Mouse (Mus musculus): ENCODE measurements at regions not wholly inside any gene's neighbourhood (a gene's known extent, or its start where the extent isn't known, plus 50 kb on each side); places are given as distances from the start of the nearest gene placed in this dataset.
A peak's percentile ranks its signal among the peaks of the same experiment; 100 is the strongest.

DNA sequence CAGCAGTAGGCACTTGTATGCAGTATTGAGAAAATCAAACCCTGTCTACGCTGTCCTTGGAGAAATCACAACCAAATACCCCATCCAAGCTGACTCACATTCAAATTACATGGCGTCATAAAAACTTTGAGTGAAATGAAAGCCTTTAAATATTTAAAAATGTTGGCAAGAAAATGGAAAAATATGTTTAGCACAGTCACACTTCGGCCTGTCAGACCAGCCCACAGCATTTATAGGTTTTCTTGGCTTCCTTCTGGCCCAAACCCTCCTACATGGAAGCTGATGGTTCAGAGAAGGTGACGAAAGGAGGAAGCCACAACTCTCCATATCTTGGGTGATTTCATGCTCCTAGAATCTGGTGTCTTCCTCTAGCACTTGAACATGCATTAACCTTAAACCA lies 240.9 kb upstream of the Gm5148 start:
- Histone ChIP-seq H3K27me3 (ENCODE audit: insufficient read depth, low read length) (no peaks in the 10 kb centered on the region), H3K9ac (replicated peaks) (no peak overlapping the region), H3K36me3 (replicated peaks; ENCODE audit: insufficient read depth, low read length) (no peaks in the 10 kb centered on the region), H3K4me2 (ENCODE audit: low read depth, low read length) (no peak overlapping the region), H3K4me1 (ENCODE audit: insufficient read depth) (peaks cover 3% of the 10 kb centered on the region; the same call in 1 of the 2 replicates), H3K27ac (ENCODE audit: low read depth) (no peak overlapping the region), H3K4me3 (ENCODE audit: low read depth, low read length) (no peak overlapping the region), H3K9me3 (ENCODE audit: low read length) (no peaks in the 10 kb centered on the region)
- DNase-seq (no peak), ATAC-seq (no peak)
- 66% methylated on average over 4 of the region's 4 CpGs for WGBS (ENCODE audit: insufficient replicate concordance)
- TF ChIP-seq EP300 (IDR thresholded peaks at IDR 0.05; ENCODE audit: low read depth): no peak
- TF ChIP-seq CTCF (IDR thresholded peaks at IDR 0.05; ENCODE audit: low read depth): no peak

DNA sequence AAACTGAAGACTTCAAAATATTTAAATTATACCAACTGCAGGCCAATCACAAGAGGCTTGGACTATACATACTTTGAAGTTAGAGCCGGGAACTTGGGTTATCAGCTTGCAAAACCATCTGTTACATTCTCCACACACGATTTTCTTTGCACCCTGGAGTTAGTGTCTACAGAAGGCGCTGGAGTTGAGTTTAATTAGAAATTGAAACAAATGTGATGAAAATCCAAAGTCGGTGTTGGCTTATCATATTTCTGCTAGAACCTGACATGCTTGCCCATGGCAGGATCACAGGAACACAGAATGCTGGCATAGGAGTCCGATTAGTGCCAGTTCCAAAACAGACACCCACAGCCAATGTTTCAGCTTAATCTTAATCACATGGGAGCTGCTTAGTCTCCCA lies 239.8 kb upstream of the Gm5148 start:
- H3K4me3 ChIP-seq (ENCODE audit: low read depth, low read length): no peak overlapping the region
- no peak overlapping the region for H3K9ac ChIP-seq (replicated peaks)
- H3K4me1 ChIP-seq (ENCODE audit: insufficient read depth): peaks cover 3% of the 10 kb centered on the region; the same call in 1 of the 2 replicates
- no peak overlapping the region for H3K4me2 ChIP-seq (ENCODE audit: low read depth, low read length)
- TF ChIP-seq CTCF (IDR thresholded peaks at IDR 0.05; ENCODE audit: low read depth) (no peak), EP300 (IDR thresholded peaks at IDR 0.05; ENCODE audit: low read depth) (no peak)
- no peak overlapping the region for H3K27ac ChIP-seq (ENCODE audit: low read depth)
- no peaks in the 10 kb centered on the region for H3K36me3 ChIP-seq (replicated peaks; ENCODE audit: insufficient read depth, low read length)
- H3K27me3 ChIP-seq (ENCODE audit: insufficient read depth, low read length): no peaks in the 10 kb centered on the region
- WGBS (ENCODE audit: insufficient replicate concordance): 75% methylated on average over 5 of the region's 5 CpGs
- H3K9me3 ChIP-seq (ENCODE audit: low read length): no peaks in the 10 kb centered on the region
- DNase-seq (no peak), ATAC-seq (no peak)

DNA sequence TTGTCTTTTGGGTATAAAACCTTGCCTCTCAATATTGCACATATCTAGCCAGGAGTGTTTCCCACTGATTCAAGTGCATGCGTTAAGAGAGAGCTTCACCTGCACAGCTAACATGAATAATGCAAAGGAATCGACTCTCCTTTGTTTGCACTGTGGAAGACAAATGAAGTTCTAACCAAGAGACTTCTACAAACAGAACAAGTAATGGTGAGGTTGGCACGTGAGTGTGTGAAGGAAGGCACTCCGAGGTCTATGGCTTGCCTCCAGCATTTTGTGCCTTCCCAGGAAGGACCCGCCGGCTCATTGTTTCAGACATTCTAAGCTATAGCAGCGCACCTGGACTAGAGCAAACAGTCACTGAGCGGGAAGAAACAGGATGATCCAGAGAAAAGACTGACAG lies 238.5 kb upstream of the Gm5148 start:
- WGBS (ENCODE audit: insufficient replicate concordance): 64% methylated on average over 8 of the region's 8 CpGs

DNA sequence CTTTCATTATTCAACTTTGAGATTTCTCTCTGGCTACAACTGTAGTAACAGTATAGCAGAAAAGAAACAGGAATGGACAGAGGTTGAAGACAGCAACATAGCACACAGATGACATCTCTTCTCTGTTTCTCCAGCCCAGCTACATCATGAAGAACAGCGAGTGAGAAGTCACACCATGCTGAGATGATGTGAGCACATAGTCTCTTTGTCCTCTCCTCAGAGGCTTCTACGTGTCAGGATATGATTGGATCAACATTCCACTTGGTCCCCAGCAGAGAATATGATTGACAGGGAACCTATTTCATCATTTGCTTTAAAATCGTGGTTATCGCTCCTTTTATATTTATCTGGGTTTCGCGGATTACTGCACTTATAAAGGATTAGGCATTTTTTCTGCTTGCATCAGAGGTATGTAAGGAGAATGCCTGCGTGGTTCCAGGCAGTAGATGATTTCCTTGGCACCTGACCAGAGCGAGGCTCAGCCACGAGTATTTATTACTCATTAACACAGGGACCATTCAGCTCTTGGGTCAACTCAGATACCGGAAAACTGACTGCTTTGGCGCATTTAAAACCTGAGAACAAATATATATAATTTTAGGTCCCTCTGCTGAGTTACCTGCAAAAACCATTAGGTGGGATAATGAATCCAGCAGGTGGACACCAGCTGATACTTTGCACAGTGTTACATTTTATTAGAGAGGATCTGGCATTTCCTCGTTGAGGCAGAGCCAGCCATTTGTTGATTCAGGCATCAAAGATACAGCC lies 237.9 kb upstream of the Gm5148 start:
- peak overlapping the region; percentile 51; the same call in 1 of the 2 replicates for H3K4me2 ChIP-seq (ENCODE audit: low read depth, low read length)
- ATAC-seq: peak; percentile 70
- peaks cover 3% of the 10 kb centered on the region; the same call in 1 of the 2 replicates for H3K4me1 ChIP-seq (ENCODE audit: insufficient read depth)

More for the DNA sequence above, 238.5 kb upstream of the Gm5148 start:
- Histone ChIP-seq H3K4me2 (ENCODE audit: low read depth, low read length) (peak overlapping the region; percentile 51; the same call in 1 of the 2 replicates), H3K27ac (ENCODE audit: low read depth) (no peak overlapping the region), H3K9me3 (ENCODE audit: low read length) (no peaks in the 10 kb centered on the region), H3K9ac (replicated peaks) (no peak overlapping the region), H3K4me1 (ENCODE audit: insufficient read depth) (peaks cover 3% of the 10 kb centered on the region; the same call in 1 of the 2 replicates), H3K36me3 (replicated peaks; ENCODE audit: insufficient read depth, low read length) (no peaks in the 10 kb centered on the region), H3K4me3 (ENCODE audit: low read depth, low read length) (no peak overlapping the region), H3K27me3 (ENCODE audit: insufficient read depth, low read length) (no peaks in the 10 kb centered on the region)
- DNase-seq: no peak
- no peak for ATAC-seq
- TF ChIP-seq EP300 (IDR thresholded peaks at IDR 0.05; ENCODE audit: low read depth): no peak
- TF ChIP-seq CTCF (IDR thresholded peaks at IDR 0.05; ENCODE audit: low read depth): no peak

DNA sequence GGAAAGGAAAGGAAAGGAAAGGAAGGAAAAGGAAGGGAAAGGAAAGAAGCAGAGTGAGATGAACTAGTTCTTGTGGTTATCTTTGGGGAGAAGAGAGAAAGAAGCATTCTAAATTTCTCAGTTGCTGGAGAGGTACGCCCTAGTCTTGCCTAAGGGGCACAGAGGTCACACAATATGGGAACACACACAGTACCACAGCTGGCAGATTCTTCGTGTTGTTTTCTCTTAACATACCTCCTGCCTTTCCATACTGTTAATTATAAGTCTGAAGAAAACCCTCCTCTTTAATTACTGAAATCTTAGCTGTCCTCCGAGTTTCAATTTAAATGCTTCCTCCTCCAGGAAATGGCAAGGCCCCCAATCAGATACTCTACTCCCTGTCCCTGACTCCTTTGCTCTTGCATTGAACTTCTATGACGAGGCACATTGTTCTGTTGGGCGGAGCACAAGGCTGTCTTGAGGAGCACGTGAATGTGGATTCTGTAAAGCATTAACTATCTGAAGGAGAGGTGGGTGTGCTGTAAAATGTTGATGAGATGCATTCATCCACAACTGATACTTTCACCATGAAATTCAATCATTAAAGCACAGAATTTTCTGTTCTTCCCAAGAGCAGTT lies 234.2 kb upstream of the Gm5148 start:
- Histone ChIP-seq H3K27ac (ENCODE audit: low read depth) (no peak overlapping the region), H3K4me2 (ENCODE audit: low read depth, low read length) (no peak overlapping the region), H3K9ac (replicated peaks) (no peak overlapping the region), H3K4me1 (ENCODE audit: insufficient read depth) (peaks cover 3% of the 10 kb centered on the region; the same call in 1 of the 2 replicates), H3K27me3 (ENCODE audit: insufficient read depth, low read length) (no peaks in the 10 kb centered on the region), H3K4me3 (ENCODE audit: low read depth, low read length) (no peak overlapping the region), H3K9me3 (ENCODE audit: low read length) (peaks cover 6% of the 10 kb centered on the region; the same call in 1 of the 2 replicates), H3K36me3 (replicated peaks; ENCODE audit: insufficient read depth, low read length) (no peaks in the 10 kb centered on the region)
- 59% methylated on average over 6 of the region's 6 CpGs for WGBS (ENCODE audit: insufficient replicate concordance)
- no peak for DNase-seq
- TF ChIP-seq EP300 (IDR thresholded peaks at IDR 0.05; ENCODE audit: low read depth): no peak
- no peak for TF ChIP-seq CTCF (IDR thresholded peaks at IDR 0.05; ENCODE audit: low read depth)
- ATAC-seq: no peak

More for the DNA sequence above, 237.9 kb upstream of the Gm5148 start:
- no peak overlapping the region for H3K27ac ChIP-seq (ENCODE audit: low read depth)
- 63% methylated on average over 12 of the region's 12 CpGs for whole genome bisulfite sequencing (ENCODE audit: insufficient replicate concordance)
- no peak overlapping the region for H3K9ac ChIP-seq (replicated peaks)
- no peaks in the 10 kb centered on the region for H3K36me3 ChIP-seq (replicated peaks; ENCODE audit: insufficient read depth, low read length)
- H3K27me3 ChIP-seq (ENCODE audit: insufficient read depth, low read length): no peaks in the 10 kb centered on the region
- no peak for TF ChIP-seq CTCF (IDR thresholded peaks at IDR 0.05; ENCODE audit: low read depth)
- peak; percentile 48 for DNase-seq
- no peak overlapping the region for H3K4me3 ChIP-seq (ENCODE audit: low read depth, low read length)
- H3K9me3 ChIP-seq (ENCODE audit: low read length): no peaks in the 10 kb centered on the region

DNA sequence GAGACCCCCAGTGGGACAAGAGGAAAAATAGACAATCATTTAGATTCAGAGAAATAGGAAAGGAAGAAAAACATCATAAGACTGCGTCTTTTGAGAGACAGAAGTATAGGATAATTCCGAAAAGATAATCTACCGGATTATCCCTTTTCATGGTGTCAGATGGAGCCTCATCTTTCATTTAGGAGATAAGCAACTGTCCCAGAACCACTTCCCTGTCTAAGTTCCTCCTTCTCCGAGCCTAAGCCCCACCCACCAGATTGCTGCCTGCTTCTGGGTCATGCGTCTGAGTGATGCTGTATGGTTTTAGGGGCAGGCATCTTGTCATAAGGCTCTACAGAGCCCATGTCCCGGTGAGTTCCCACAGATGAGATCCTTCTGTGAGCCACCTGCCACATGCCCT lies 232.3 kb upstream of the Gm5148 start:
- Histone ChIP-seq H3K27me3 (ENCODE audit: insufficient read depth, low read length) (no peaks in the 10 kb centered on the region), H3K9me3 (ENCODE audit: low read length) (peaks cover 6% of the 10 kb centered on the region; the same call in 1 of the 2 replicates), H3K27ac (ENCODE audit: low read depth) (no peak overlapping the region), H3K4me2 (ENCODE audit: low read depth, low read length) (no peak overlapping the region), H3K4me1 (ENCODE audit: insufficient read depth) (no peaks in the 10 kb centered on the region), H3K36me3 (replicated peaks; ENCODE audit: insufficient read depth, low read length) (no peaks in the 10 kb centered on the region), H3K9ac (replicated peaks) (no peak overlapping the region), H3K4me3 (ENCODE audit: low read depth, low read length) (no peak overlapping the region)
- WGBS (ENCODE audit: insufficient replicate concordance): 60% methylated on average over 6 of the region's 6 CpGs
- DNase-seq: no peak
- TF ChIP-seq CTCF (IDR thresholded peaks at IDR 0.05; ENCODE audit: low read depth) (no peak), EP300 (IDR thresholded peaks at IDR 0.05; ENCODE audit: low read depth) (no peak)
- no peak for ATAC-seq
